Mouse (Mus musculus) lung, adult 10 weeks (tissue): ENCODE measurements around the gene Hoxb5. TPM values are rescaled to one million over a fixed set of nuclear protein-coding genes. Genes with fewer than 3 reads are reported as not detected.

ENCODE experiments used
- polyA plus RNA-seq: library from polyadenylated mRNA; stranded (reverse); fragments of 350-450 nt; fragmentation: Illumina TruSeq; extraction: RNeasy Lipid Tissue Mini Kit (QIAGEN cat#74804); gene quantifications from one replicate; pipeline ENCODE4 v1.2.3, GENCODE M21; 2014; ENCODE audit warnings: low read depth, low replicate concordance; ENCODE audit not compliant: insufficient read depth

The Hoxb5 gene
- 14.2 TPM for polyA plus RNA-seq

DNA sequence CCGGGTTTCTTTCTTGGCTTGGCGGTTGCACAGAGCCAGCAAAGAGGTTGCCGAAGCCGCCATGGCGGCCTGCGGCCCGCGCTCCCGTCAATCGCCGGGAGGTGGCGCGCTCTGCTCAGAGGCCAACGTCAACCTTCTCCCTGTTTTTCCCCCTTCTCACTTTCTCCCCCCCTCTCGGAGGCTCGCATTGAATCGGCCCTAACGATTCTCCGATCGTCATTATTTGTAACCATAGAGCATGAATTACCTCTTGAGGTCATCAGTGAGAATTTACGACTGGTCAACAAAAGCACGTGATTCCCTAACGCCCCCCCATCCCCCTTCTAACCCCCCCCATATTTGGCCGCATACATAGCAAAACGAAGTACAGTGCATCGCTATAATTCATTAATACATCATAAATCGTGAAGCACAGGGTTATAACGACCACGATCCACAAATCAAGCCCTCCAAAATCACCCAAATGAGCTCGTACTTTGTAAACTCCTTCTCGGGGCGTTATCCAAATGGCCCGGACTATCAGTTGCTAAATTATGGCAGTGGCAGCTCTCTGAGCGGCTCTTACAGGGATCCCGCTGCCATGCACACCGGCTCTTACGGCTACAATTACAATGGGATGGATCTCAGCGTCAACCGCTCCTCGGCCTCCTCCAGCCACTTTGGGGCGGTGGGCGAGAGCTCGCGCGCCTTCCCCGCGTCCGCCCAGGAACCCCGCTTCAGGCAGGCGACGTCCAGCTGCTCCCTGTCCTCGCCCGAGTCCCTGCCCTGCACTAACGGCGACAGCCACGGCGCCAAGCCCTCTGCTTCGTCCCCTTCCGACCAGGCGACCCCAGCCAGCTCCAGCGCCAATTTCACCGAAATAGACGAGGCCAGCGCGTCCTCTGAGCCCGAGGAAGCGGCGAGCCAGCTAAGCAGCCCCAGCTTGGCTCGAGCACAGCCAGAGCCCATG lies at the start of gene Hoxb5:
TSS of gene Hoxb5 (plus strand) at position 186 of the 949 bp plus-strand sequence.

DNA sequence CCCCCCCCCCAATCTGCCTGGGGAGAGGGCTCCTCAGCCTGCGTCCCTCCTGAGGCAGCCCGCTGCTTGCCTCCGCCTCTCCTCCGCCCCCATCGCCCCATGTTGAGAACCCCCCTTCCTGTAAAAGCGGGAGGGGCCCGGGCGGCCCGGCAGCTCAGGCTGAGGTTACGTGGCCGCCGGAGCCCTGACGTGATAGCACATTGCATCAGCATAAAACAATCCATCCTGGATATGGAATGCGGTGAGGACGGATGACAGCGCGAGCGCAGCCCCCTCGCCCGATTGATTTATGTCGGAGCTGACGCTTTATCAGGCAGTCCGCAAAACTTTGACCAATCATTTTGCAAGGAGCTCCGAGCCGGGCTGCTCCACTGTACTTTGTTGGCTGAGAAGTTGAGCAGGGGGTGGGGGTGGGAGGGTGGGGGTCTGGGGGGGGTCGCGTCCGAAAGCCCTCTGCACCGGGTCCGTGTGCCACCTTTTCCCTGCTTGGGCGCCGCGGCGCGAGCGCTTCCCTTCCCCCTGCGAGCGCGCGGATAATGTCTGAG lies 32.1 kb upstream of the Hoxb5 start, which contains the start of gene Hoxb9:
TSS of gene Hoxb9 (plus strand) at position 462 of the 545 bp plus-strand sequence.

DNA sequence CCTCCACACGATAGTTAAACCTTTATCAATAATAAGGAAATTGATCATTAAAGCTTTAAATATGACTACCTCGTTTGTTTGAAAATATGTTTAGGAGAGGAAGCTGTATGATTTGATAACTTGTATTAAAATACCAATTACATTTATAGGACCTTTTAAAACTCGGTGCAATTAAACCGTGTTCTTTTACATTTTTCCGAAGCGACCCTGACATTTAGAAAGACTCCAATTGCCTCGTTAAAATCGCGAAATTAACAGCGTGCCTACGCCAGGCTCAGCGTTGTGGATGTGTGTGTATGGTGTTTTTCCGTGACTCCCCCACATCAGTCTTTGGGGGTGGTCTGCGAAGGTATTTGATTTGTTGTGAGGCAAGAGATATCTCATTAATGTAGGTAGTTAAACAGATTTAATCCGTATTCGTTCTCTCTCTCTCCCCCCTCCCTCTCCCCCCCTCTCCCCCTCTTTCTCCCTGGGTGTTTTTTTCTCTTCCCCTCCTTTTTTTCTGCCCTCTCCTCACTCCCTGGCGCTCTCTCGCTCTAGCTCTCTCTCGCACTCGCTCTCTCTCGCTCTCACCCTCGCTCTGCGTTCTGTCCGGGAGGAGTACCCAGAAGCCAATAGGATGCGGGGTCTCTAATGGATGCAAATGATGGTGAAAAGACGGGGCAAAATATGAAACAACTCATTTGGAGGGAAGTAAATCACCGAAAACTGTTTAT lies 21.1 kb upstream of the Hoxb5 start, which contains the start of gene Hoxb8:
TSS of gene Hoxb8 (plus strand) at position 51 of the 716 bp plus-strand sequence.

DNA sequence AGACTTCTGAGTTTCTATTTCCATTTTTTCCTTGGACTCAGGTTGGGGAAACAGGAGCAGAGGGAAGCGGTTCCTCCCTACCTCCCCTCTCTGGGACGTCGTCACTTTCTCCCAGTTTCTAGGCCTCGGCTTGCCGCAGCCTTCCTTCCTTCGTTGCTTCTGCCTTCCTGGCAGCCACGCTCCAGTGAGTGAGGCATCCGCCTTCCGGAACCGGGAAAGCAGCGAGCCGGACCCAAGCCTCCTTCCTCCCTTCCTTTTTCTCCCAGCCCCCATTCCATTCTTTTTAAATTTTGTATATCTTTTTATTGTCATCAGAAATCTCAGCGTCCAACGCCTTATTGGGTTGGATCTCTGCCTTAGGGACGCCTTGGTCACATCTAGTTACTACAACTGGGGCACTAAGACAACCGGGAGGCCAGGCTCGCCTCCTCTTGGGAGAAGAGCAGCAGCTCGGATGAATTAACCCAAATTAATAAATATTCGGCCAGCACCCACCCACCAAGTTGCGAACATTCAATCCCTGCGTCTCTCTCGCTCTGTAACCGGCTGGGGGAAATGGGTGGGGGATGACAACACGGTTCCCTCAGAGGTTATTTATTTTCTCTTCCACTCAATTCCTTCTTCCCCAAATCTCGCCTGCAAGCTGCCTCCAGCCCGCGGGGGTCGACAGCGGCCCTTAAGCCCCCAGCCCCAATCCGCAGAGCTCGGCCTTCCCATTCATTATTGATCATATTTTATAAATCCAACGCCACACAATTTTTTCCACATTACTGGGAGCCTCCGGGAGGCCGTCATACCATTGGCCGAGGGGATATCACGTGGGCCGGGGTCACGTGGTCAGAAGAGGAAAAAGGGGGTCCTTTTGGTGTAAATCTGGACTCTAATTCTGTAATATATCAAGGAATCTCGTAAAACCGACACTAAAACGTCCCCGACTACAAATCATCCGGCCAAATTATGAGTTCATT lies 17.1 kb upstream of the Hoxb5 start, which contains the start of gene Hoxb7:
TSS of gene Hoxb7 (plus strand) at position 853 of the 968 bp plus-strand sequence.

DNA sequence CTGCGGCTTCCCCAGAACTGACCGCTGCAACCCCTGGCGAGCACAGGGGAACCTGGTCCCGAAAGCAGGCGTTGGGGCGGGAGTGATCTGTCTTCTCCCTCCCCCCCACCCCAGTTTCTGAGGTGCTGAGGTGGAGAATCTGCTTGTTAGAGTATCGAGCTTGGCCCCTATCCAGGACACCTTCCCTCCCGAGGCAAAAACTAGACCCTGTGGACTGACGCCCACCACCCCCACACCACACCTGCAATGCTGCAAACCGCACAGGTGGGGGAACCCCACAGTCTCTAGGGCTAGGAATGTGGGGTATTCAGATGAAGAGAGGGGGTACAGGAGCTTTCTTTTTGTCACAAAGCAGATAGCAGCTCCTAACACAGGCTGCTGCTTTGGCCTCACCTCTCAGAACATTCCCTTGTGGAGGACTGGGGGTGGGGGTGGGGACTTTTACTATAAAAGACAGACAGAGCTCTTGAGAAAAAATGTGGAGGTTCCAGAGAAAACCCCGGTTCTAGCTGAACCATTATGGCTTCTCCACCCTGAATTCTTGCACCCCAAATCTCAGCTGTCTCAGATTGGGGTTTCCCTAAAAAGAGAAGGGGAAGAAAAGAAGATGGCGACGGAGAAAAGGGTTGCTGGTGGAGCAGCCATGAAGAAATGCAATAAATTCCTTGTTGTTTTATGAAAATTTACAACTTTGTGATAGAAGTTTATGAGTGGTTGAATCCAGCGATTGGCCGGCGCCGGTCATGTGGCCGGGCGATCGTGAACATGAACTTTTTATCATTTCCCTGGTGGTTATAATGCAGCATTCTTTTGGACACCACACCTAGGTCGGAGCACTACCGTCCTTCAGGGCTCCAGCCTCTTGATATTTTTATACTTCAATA lies 11.2 kb upstream of the Hoxb5 start, which contains the start of gene Hoxb6:
TSS of gene Hoxb6 (plus strand) at position 796 of the 884 bp plus-strand sequence.

DNA sequence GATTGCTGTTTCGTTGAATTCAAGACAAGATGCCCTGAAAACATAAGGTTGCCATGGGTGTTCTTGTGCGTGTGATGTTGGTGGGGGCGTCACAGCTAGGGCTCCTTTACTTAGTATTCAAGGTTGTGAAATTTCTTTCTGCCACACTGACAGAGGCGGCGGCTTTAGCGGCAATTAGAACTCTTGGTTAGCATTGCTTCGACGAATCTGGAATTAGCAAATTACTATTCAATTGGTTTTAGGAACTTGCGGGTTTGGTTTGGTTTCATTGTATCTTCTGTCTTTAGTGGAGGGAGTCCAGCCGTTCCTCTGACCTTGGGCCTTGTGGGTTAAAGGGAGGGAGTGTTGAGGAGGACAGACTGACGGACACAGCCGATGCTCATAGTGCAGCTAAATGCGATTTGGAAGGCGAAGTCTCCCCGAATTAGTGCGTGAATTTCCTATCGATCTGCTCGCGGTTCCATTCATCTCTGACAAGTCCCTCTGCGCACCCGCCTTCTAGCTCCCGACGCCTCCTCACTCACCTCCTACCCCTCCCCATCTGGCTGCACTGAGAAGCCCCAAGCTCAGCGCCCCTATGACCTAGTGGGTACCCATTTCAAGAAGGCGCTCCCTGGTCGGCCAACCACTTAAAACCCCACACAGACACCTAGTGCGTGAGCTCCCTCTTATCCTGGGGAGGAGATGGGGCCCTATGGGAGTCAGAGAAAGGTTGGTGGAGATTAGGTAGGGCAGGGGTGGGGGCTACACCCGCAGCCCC lies 14.7 kb downstream of the Hoxb5 start, which contains the start of gene Hoxb4:
TSS of gene Hoxb4 (plus strand) at position 660 of the 760 bp plus-strand sequence.

DNA sequence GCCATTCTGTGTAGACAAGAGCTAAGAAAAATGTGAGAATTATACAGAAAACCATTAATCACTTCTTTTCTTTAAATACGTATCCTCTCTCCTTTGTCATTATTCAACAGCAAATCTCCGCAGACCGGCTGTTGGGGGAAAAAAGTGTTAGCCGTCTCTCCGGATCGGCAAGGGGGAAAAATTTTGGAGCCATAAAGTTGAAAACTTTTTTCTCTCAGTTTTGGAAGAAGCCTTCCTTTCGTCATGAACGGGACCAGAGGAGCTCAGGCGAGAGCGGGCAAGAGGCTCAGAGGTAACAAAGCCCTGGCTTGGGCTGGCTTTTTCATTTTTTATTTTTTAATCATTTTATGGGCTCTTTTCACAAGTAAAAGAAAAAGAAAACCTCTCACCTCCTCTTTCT lies 20.0 kb downstream of the Hoxb5 start, which contains the start of gene Hoxb3:
TSS of gene Hoxb3 (plus strand) at position 173 of the 400 bp plus-strand sequence.

DNA sequence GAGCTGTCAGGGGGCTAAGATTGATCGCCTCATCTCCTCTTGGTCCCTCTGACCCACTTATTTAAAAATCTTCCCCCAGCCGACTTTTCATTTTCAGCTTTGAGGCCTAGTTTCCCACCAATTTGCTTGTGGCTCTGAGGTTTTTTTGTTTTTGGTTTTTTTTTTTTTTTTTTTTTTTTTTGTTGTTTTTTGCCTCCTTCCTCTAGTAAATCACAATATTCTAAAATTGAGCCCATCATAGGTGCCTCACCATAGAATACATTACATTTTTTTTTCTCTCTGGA lies 47.1 kb downstream of the Hoxb5 start, which contains the start of gene Hoxb2:
TSS of gene Hoxb2 (plus strand) at position 185 of the 284 bp plus-strand sequence.

Other genes starting within 250 kb of the Hoxb5 start
- gene Ube2z, start 237.9 kb upstream of the Hoxb5 start, polyA plus RNA-seq, result 35.5 TPM
- gene Atp5g1, start 227.7 kb upstream of the Hoxb5 start, polyA plus RNA-seq, result 235 TPM
- 0.70 TPM for gene Calcoco2, start 191.4 kb upstream of the Hoxb5 start, polyA plus RNA-seq
- gene Ttll6, start 169.6 kb upstream of the Hoxb5 start, polyA plus RNA-seq, result 1.8 TPM
- not detected for gene Hoxb13, start 109.0 kb upstream of the Hoxb5 start, polyA plus RNA-seq
- gene Hoxb9, start 31.9 kb upstream of the Hoxb5 start, polyA plus RNA-seq, result not detected
- gene Hoxb8, start 21.4 kb upstream of the Hoxb5 start, polyA plus RNA-seq, result 0.17 TPM
- 1.9 TPM for gene Hoxb7, start 16.7 kb upstream of the Hoxb5 start, polyA plus RNA-seq
- 6.4 TPM for gene Hoxb6, start 10.9 kb upstream of the Hoxb5 start, polyA plus RNA-seq
- gene Hoxb4, start 14.9 kb downstream of the Hoxb5 start, polyA plus RNA-seq, result 4.7 TPM
- 2.9 TPM for gene Hoxb3, start 20.0 kb downstream of the Hoxb5 start, polyA plus RNA-seq
- gene Hoxb2, start 47.2 kb downstream of the Hoxb5 start, polyA plus RNA-seq, result 9.5 TPM
- not detected for gene Hoxb1, start 62.4 kb downstream of the Hoxb5 start, polyA plus RNA-seq
- gene Skap1, start 161.3 kb downstream of the Hoxb5 start, polyA plus RNA-seq, result 8.4 TPM